Mouse (Mus musculus) layer of hippocampus, postnatal 14 days (tissue): ENCODE data around the gene Foxi1. TPM values are rescaled to one million over a fixed set of nuclear protein-coding genes. Genes with fewer than 3 reads are reported as not detected.
A peak's percentile ranks its signal among the peaks of the same experiment; 100 is the strongest.
"Not testable (repeated sequence)": the region's sequence is repeated elsewhere in the genome, so short reads cannot be mapped to it uniquely, and the experiment has no call there.

ENCODE experiments used
- DNase-seq, 2 experiments: peaks; one replicate each; pipeline ENCODE4 v3.0.0; 2021 to 2022; ENCODE audit warnings: low spot score in 2 of 2, mixed read lengths in 1 of 2
- long read RNA-seq, 2 experiments: library from polyadenylated mRNA; stranded (forward); transcript quantifications; one replicate each; pipeline ENCODE4 v2.0.0; 2021
- total RNA-seq, 2 experiments: library from RNA; stranded (reverse); gene quantifications; 2 replicates each; pipeline ENCODE4 v1.2.3; 2021

The Foxi1 gene
- total RNA-seq: not detected
- long read RNA-seq, experiment 1: 0 reads
- long read RNA-seq, experiment 2: 0 reads

GRCm38 (mm10) chr11:34207989-34208388, at the start of gene Foxi1:
Gene Foxi1 (minus strand): TSS chr11:34208089.
- DNase-seq: no peak

- no peak for DNase-seq
These were observed 35.1 kb upstream of the Foxi1 start for GRCm38 (mm10) chr11:34242979-34243378.

- DNase-seq: no peak
These were observed 32.4 kb upstream of the Foxi1 start for GRCm38 (mm10) chr11:34240252-34240651.

- DNase-seq: no peak
These were observed 31.8 kb upstream of the Foxi1 start for GRCm38 (mm10) chr11:34239691-34240090.

- DNase-seq: no peak
These were observed 29.0 kb upstream of the Foxi1 start for GRCm38 (mm10) chr11:34236885-34237284.

- peak in 1 of 2 experiments; percentile 20 for DNase-seq
These were observed 28.3 kb upstream of the Foxi1 start for GRCm38 (mm10) chr11:34236091-34236759.

GRCm38 (mm10) chr11:34228758-34229364, 21.0 kb upstream of the Foxi1 start:
- DNase-seq: peak; percentile 72 to 74

GRCm38 (mm10) chr11:34227180-34227579, 19.3 kb upstream of the Foxi1 start:
- no peak for DNase-seq

GRCm38 (mm10) chr11:34220596-34220995, 12.7 kb upstream of the Foxi1 start:
- DNase-seq: not testable (repeated sequence)

- DNase-seq: peak; percentile 77 to 81
These were observed 5.0 kb upstream of the Foxi1 start for GRCm38 (mm10) chr11:34212853-34213252.

- no peak for DNase-seq
These were observed 5.1 kb downstream of the Foxi1 start for GRCm38 (mm10) chr11:34202769-34203168.

- DNase-seq: no peak
These were observed 12.7 kb downstream of the Foxi1 start for GRCm38 (mm10) chr11:34195142-34195541.

- no peak for DNase-seq
These were observed 13.5 kb downstream of the Foxi1 start for GRCm38 (mm10) chr11:34194158-34194941.

GRCm38 (mm10) chr11:34193658-34194057, 14.2 kb downstream of the Foxi1 start:
- no peak for DNase-seq

GRCm38 (mm10) chr11:34184266-34184665, 23.6 kb downstream of the Foxi1 start:
- no peak for DNase-seq

GRCm38 (mm10) chr11:34181214-34182117, 26.4 kb downstream of the Foxi1 start:
- peak; percentile 22 to 37 for DNase-seq

- DNase-seq: no peak
These were observed 29.1 kb downstream of the Foxi1 start for GRCm38 (mm10) chr11:34178752-34179151.

- peak in 1 of 2 experiments; percentile 33 for DNase-seq
These were observed 31.5 kb downstream of the Foxi1 start for GRCm38 (mm10) chr11:34176371-34176770.

GRCm38 (mm10) chr11:34171221-34171620, 36.7 kb downstream of the Foxi1 start:
- DNase-seq: no peak

- DNase-seq: no peak
These were observed 38.4 kb downstream of the Foxi1 start for GRCm38 (mm10) chr11:34169464-34169894.

GRCm38 (mm10) chr11:34166392-34166791, 41.5 kb downstream of the Foxi1 start:
- no peak for DNase-seq
